Mouse (Mus musculus): ENCODE data around the gene Olfr1181. TPM values are rescaled to one million over a fixed set of nuclear protein-coding genes. Genes with fewer than 3 reads are reported as not detected.

Gene Olfr1181
- polyA plus RNA-seq, 2 experiments: not detected

DNA sequence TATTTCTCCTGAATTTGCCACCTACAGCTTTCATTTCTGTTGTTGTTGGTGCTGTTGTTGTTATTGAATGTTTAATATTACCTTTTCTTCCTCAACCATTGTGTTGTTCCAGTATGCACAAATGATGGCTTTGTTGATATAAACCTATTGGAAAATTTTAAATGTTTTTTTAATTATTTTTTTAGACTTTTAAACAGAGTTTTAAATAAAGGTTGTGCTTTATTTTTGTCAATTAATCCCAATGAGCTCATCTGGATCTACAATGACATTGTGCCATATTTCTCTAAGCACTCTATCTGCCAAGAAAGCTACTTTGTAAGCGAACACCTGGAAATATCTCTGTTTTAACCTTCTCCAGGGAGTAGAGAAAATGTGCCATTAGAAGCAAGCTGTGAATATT lies 39.2 kb downstream of the Olfr1181 start, which contains the start of gene Olfr1178:
Olfr1178 (plus strand) TSS at position 301 of the 400 bp plus-strand sequence.
- no peak for DNase-seq (ENCODE audit: low read depth in 3 of 3, low spot score in 3 of 3)
- Histone ChIP-seq H3K4me2 (ENCODE audit: low read depth) (no peak within 1 kb of the TSS), H3K9me3 (ENCODE audit: control insufficient read depth, low read length) (no peaks in the 10 kb centered on the region), H3K4me1 (replicated peaks; ENCODE audit: control insufficient read depth in 2 of 2, insufficient read depth in 2 of 2, low read length in 1 of 2) (no peaks in the 10 kb centered on the region), H3K36me3 (replicated peaks; ENCODE audit: control insufficient read depth, insufficient read depth, low read depth) (no peaks in the 10 kb centered on the region), H3K4me3 (ENCODE audit: insufficient read depth in 1 of 2, low read depth in 2 of 2, low read length in 2 of 2) (no peak within 1 kb of the TSS), H3K9ac (replicated peaks) (no peak within 1 kb of the TSS), H3K27me3 (ENCODE audit: control insufficient read depth, insufficient read depth, low read length) (no peaks in the 10 kb centered on the region), H3K27ac (no peak within 1 kb of the TSS)
- TF ChIP-seq EP300 (IDR thresholded peaks at IDR 0.05; ENCODE audit: low read depth) (no peak), CTCF (IDR thresholded peaks at IDR 0.05; ENCODE audit: low read depth) (no peak)
- 59% methylated on average over 1 of the region's 1 CpGs for WGBS (ENCODE audit: insufficient replicate concordance)
- no peak for ATAC-seq (ENCODE audit: insufficient read depth)

Other genes starting within 250 kb of the Olfr1181 start
- not detected in 2 replicates for gene Olfr1168, start 244.3 kb downstream of the Olfr1181 start, polyA plus RNA-seq (2012; rRNA removed)
- gene Olfr1168, start 244.3 kb downstream of the Olfr1181 start, polyA plus RNA-seq (2014; fragmentation: Nextera tagmentation; extraction: Ambion mirVana): not detected in 2 replicates
- gene Olfr1170, start 197.8 kb downstream of the Olfr1181 start, polyA plus RNA-seq (2012; rRNA removed): not detected in 2 replicates
- gene Olfr1170, start 197.8 kb downstream of the Olfr1181 start, polyA plus RNA-seq (2014; fragmentation: Nextera tagmentation; extraction: Ambion mirVana): not detected in 2 replicates
- not detected in 2 replicates for gene Olfr1173, start 146.3 kb downstream of the Olfr1181 start, polyA plus RNA-seq (2012; rRNA removed)
- gene Olfr1173, start 146.3 kb downstream of the Olfr1181 start, polyA plus RNA-seq (2014; fragmentation: Nextera tagmentation; extraction: Ambion mirVana): not detected in 2 replicates
- gene Olfr1174-ps, start 111.0 kb downstream of the Olfr1181 start, polyA plus RNA-seq (2012; rRNA removed): not detected in 2 replicates
- gene Olfr1174-ps, start 111.0 kb downstream of the Olfr1181 start, polyA plus RNA-seq (2014; fragmentation: Nextera tagmentation; extraction: Ambion mirVana): not detected in 2 replicates
- not detected in 2 replicates for gene Olfr1175-ps, start 99.0 kb downstream of the Olfr1181 start, polyA plus RNA-seq (2012; rRNA removed)
- gene Olfr1175-ps, start 99.0 kb downstream of the Olfr1181 start, polyA plus RNA-seq (2014; fragmentation: Nextera tagmentation; extraction: Ambion mirVana): not detected in 2 replicates
- gene Olfr1176, start 89.5 kb downstream of the Olfr1181 start, polyA plus RNA-seq (2012; rRNA removed): not detected in 2 replicates
- not detected in 2 replicates for gene Olfr1176, start 89.5 kb downstream of the Olfr1181 start, polyA plus RNA-seq (2014; fragmentation: Nextera tagmentation; extraction: Ambion mirVana)
- gene Olfr1177-ps, start 79.7 kb downstream of the Olfr1181 start, polyA plus RNA-seq (2012; rRNA removed): not detected in 2 replicates
- gene Olfr1177-ps, start 79.7 kb downstream of the Olfr1181 start, polyA plus RNA-seq (2014; fragmentation: Nextera tagmentation; extraction: Ambion mirVana): not detected in 2 replicates
- not detected in 2 replicates for gene Olfr1178, start 39.1 kb downstream of the Olfr1181 start, polyA plus RNA-seq (2012; rRNA removed)
- gene Olfr1178, start 39.1 kb downstream of the Olfr1181 start, polyA plus RNA-seq (2014; fragmentation: Nextera tagmentation; extraction: Ambion mirVana): not detected in 2 replicates
- gene Olfr1179, start 19.7 kb downstream of the Olfr1181 start, polyA plus RNA-seq (2012; rRNA removed): not detected in 2 replicates
- not detected in 2 replicates for gene Olfr1179, start 19.7 kb downstream of the Olfr1181 start, polyA plus RNA-seq (2014; fragmentation: Nextera tagmentation; extraction: Ambion mirVana)
- gene Olfr1180, start 7.0 kb downstream of the Olfr1181 start, polyA plus RNA-seq (2012; rRNA removed): not detected in 2 replicates
- gene Olfr1180, start 7.0 kb downstream of the Olfr1181 start, polyA plus RNA-seq (2014; fragmentation: Nextera tagmentation; extraction: Ambion mirVana): not detected in 2 replicates
- not detected in 2 replicates for gene Gm13757, start 23.0 kb upstream of the Olfr1181 start, polyA plus RNA-seq (2012; rRNA removed)
- not detected in 2 replicates for gene Gm13757, start 23.0 kb upstream of the Olfr1181 start, polyA plus RNA-seq (2014; fragmentation: Nextera tagmentation; extraction: Ambion mirVana)
- not detected in 2 replicates for gene Olfr1183, start 28.7 kb upstream of the Olfr1181 start, polyA plus RNA-seq (2012; rRNA removed)
- gene Olfr1183, start 28.7 kb upstream of the Olfr1181 start, polyA plus RNA-seq (2014; fragmentation: Nextera tagmentation; extraction: Ambion mirVana): not detected in 2 replicates
- not detected in 2 replicates for gene Olfr1184, start 57.4 kb upstream of the Olfr1181 start, polyA plus RNA-seq (2012; rRNA removed)
- gene Olfr1184, start 57.4 kb upstream of the Olfr1181 start, polyA plus RNA-seq (2014; fragmentation: Nextera tagmentation; extraction: Ambion mirVana): not detected in 2 replicates
- not detected in 2 replicates for gene Olfr1185-ps1, start 67.1 kb upstream of the Olfr1181 start, polyA plus RNA-seq (2012; rRNA removed)
- not detected in 2 replicates for gene Olfr1185-ps1, start 67.1 kb upstream of the Olfr1181 start, polyA plus RNA-seq (2014; fragmentation: Nextera tagmentation; extraction: Ambion mirVana)
- not detected in 2 replicates for gene Olfr1186, start 92.4 kb upstream of the Olfr1181 start, polyA plus RNA-seq (2012; rRNA removed)
- gene Olfr1186, start 92.4 kb upstream of the Olfr1181 start, polyA plus RNA-seq (2014; fragmentation: Nextera tagmentation; extraction: Ambion mirVana): not detected in 2 replicates
- gene Olfr1188, start 130.8 kb upstream of the Olfr1181 start, polyA plus RNA-seq (2012; rRNA removed): not detected in 2 replicates
- gene Olfr1188, start 130.8 kb upstream of the Olfr1181 start, polyA plus RNA-seq (2014; fragmentation: Nextera tagmentation; extraction: Ambion mirVana): not detected in 2 replicates
- not detected in 2 replicates for gene Olfr1189, start 160.3 kb upstream of the Olfr1181 start, polyA plus RNA-seq (2012; rRNA removed)
- not detected in 2 replicates for gene Olfr1189, start 160.3 kb upstream of the Olfr1181 start, polyA plus RNA-seq (2014; fragmentation: Nextera tagmentation; extraction: Ambion mirVana)
- gene Olfr1191-ps1, start 214.4 kb upstream of the Olfr1181 start, polyA plus RNA-seq (2012; rRNA removed): not detected in 2 replicates
- not detected in 2 replicates for gene Olfr1191-ps1, start 214.4 kb upstream of the Olfr1181 start, polyA plus RNA-seq (2014; fragmentation: Nextera tagmentation; extraction: Ambion mirVana)
- not detected in 2 replicates for gene Olfr1192-ps1, start 222.3 kb upstream of the Olfr1181 start, polyA plus RNA-seq (2012; rRNA removed)
- gene Olfr1192-ps1, start 222.3 kb upstream of the Olfr1181 start, polyA plus RNA-seq (2014; fragmentation: Nextera tagmentation; extraction: Ambion mirVana): not detected in 2 replicates
- not detected in 2 replicates for gene Olfr1193, start 249.5 kb upstream of the Olfr1181 start, polyA plus RNA-seq (2012; rRNA removed)
- gene Olfr1193, start 249.5 kb upstream of the Olfr1181 start, polyA plus RNA-seq (2014; fragmentation: Nextera tagmentation; extraction: Ambion mirVana): not detected in 2 replicates